Mouse (Mus musculus) 416B (cell line): ENCODE measurements around the gene Gstt4.
A peak's percentile ranks its signal among the peaks of the same experiment; 100 is the strongest.

Experiments
- DNase-seq: peaks from one replicate; pipeline ENCODE4 v3.0.0; 2011; ENCODE audit warnings: low read depth

Gstt4 gene

GRCm38 (mm10) chr10:75789841-75790240 is 32.5 kb downstream of the Gstt4 start:
- DNase-seq, result no peak

DNA sequence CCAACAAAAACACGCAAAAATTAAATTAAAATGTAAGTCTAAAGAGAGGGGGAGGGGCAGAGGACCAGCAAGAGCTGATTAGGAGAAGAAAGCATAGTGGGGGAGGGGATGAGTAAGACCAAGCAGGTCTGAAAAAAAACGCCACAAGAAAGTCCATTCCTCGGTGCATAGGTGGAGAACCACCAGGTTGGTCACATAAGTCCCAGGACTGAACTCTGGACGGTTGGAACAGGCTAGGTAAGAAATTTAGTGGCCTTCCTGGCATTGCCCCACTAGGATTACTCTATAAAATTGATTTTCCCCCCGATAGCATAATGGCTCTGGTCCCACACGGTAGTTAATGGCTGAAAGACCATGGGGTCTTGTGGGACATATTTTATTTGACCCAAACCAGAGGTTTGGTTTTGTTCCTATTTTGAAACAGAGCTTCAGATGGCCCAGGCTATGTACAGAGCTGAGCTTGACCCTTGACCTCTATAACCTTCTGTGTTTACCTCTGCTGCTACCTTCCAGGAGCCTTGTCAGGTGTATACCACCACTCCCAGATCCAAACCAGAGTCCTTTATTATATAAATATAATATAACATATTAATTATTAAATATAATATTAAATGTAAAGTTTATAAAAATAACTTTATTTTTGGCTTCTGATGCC is 33.1 kb downstream of the Gstt4 start:
- DNase-seq, result no peak

DNA sequence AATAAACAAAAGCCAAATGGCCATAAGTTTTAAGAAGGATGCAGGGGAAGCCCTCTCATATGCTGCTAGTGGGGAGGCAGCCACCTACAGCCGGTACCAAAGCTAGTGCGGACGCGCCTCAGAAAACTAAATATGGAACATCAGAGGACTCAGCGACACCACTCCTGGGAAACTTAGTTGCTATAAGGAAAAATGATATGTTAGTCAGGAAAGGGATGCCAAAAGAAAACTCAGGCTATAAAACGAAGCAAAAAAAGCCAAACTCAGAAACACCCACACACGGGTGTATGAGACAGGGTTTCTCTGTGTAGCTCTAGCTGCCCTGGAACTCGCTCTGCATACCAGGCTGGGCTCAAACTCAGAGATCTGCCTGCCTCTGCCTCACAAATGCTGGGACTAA is 34.1 kb downstream of the Gstt4 start:
- DNase-seq, result no peak

- no peak for DNase-seq
These were observed 36.9 kb downstream of the Gstt4 start for GRCm38 (mm10) chr10:75785442-75785841.

- peak; percentile 81 for DNase-seq
These were observed 41.4 kb downstream of the Gstt4 start, which contains the start of the genes Gm20441 and Gstt3 for GRCm38 (mm10) chr10:75780769-75781578. Gm20441 (minus strand) TSS chr10:75780954. Gstt3 (minus strand) TSS chr10:75781414.

- no peak for DNase-seq
These were observed 42.9 kb downstream of the Gstt4 start for GRCm38 (mm10) chr10:75779206-75780174.

- no peak for DNase-seq
These were observed 44.5 kb downstream of the Gstt4 start for GRCm38 (mm10) chr10:75777885-75778284.

DNA sequence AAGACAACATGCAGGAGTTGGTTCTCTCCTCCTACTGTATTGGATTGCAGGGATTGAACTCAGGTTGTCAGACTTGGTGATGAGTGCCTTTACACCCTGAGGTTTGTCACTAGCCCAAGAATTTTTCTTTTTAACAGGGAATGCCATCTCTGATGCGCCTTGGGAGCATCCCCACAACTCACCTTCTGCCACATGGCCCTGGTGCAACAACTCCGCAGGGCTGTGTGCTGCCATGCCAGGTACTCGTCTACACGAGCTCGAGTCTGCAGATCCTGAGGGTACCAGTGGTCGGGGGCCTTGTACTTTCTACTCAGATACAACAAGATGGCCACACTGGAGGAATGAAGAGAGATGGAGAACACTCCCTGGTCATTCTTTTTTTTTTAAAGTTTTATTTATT is 45.8 kb downstream of the Gstt4 start:
- no peak for DNase-seq

GRCm38 (mm10) chr10:75774587-75774986 is 47.8 kb downstream of the Gstt4 start:
- no peak for DNase-seq

GRCm38 (mm10) chr10:75774102-75774501 is 48.2 kb downstream of the Gstt4 start:
- no peak for DNase-seq

GRCm38 (mm10) chr10:75772795-75773664 is 49.3 kb downstream of the Gstt4 start, which contains the start of gene Ddt:
Ddt (minus strand) TSS chr10:75773414.
- DNase-seq, result peak; percentile 97

GRCm38 (mm10) chr10:75767756-75768155 is 54.6 kb downstream of the Gstt4 start:
- peak; percentile 46 for DNase-seq

- DNase-seq, result no peak
These were observed 55.5 kb downstream of the Gstt4 start for GRCm38 (mm10) chr10:75766856-75767255.
